Mouse (Mus musculus): ENCODE results near the gene Plekha5. TPM values are rescaled to one million over a fixed set of nuclear protein-coding genes. Genes with fewer than 3 reads are reported as not detected.

Plekha5 gene
- total and polyA plus RNA-seq, 2 experiments from 2014 or later = 15.9 to 32.0 TPM

GRCm38 (mm10) chr6:140411996-140412395 lies 11.9 kb upstream of the Plekha5 start:
- no peak overlapping the region for H3K4me2 ChIP-seq (ENCODE audit: low read depth)

GRCm38 (mm10) chr6:140423041-140423845 lies 611 bp upstream of the Plekha5 start:
- WGBS = 6% methylated on average over 29 of the region's 29 CpGs
- H3K4me1 ChIP-seq (ENCODE audit: insufficient read depth) = peaks cover 5% of the 10 kb centered on the region; the same call in 1 of the 2 replicates
- TF ChIP-seq CTCF (IDR thresholded peaks at IDR 0.05; ENCODE audit: low read depth) = 0 out of 2 replicates have a peak, but pooled peaks have one; percentile 1
- ATAC-seq (no peak), DNase-seq (peak; percentile 63)
- no peaks in the 10 kb centered on the region for H3K27me3 ChIP-seq (ENCODE audit: insufficient read depth, low read length)
- peak overlapping the region; percentile 99 for H3K9ac ChIP-seq
- H3K36me3 ChIP-seq (ENCODE audit: insufficient read depth) = no peaks in the 10 kb centered on the region
- H3K9me3 ChIP-seq (ENCODE audit: low read length) = no peaks in the 10 kb centered on the region
- H3K4me2 ChIP-seq (ENCODE audit: low read depth) = peak overlapping the region; percentile 75
- peak overlapping the region; percentile 99 for H3K4me3 ChIP-seq (ENCODE audit: low read depth, low read length)
- peak overlapping the region; percentile 94 for H3K27ac ChIP-seq (ENCODE audit: low read depth, low read length)

More at GRCm38 (mm10) chr6:140411996-140412395, 11.9 kb upstream of the Plekha5 start:
- ATAC-seq (no peak), DNase-seq (no peak)
- H3K27ac ChIP-seq (ENCODE audit: low read depth, low read length) = no peak overlapping the region
- no peaks in the 10 kb centered on the region for H3K4me1 ChIP-seq (ENCODE audit: insufficient read depth)
- no peak for TF ChIP-seq CTCF (IDR thresholded peaks at IDR 0.05; ENCODE audit: low read depth)
- H3K4me3 ChIP-seq (ENCODE audit: low read depth, low read length) = no peak overlapping the region
- no peak overlapping the region for H3K9ac ChIP-seq
- 35% methylated on average over 3 of the region's 3 CpGs for WGBS
- no peaks in the 10 kb centered on the region for H3K36me3 ChIP-seq (ENCODE audit: insufficient read depth)
- no peaks in the 10 kb centered on the region for H3K27me3 ChIP-seq (ENCODE audit: insufficient read depth, low read length)
- no peaks in the 10 kb centered on the region for H3K9me3 ChIP-seq (ENCODE audit: low read length)

- TF ChIP-seq CTCF (IDR thresholded peaks at IDR 0.05; ENCODE audit: low read depth) = no peak; the same call in 1 of the 2 replicates
- DNase-seq (peak; percentile 69), ATAC-seq (peak; percentile 81)
- Histone ChIP-seq H3K27ac (ENCODE audit: low read depth, low read length) (peak overlapping the region; percentile 94), H3K4me3 (ENCODE audit: low read depth, low read length) (peak overlapping the region; percentile 99), H3K9me3 (ENCODE audit: low read length) (no peaks in the 10 kb centered on the region), H3K27me3 (ENCODE audit: insufficient read depth, low read length) (no peaks in the 10 kb centered on the region), H3K9ac (peak overlapping the region; percentile 99), H3K4me2 (ENCODE audit: low read depth) (peak overlapping the region; percentile 75), H3K4me1 (ENCODE audit: insufficient read depth) (peaks cover 5% of the 10 kb centered on the region; the same call in 1 of the 2 replicates), H3K36me3 (ENCODE audit: insufficient read depth) (peaks cover 6% of the 10 kb centered on the region; the same call in 1 of the 2 replicates)
- under 1% methylated on average over 66 of the region's 72 CpGs for WGBS
These were observed 542 bp downstream of the Plekha5 start for GRCm38 (mm10) chr6:140424201-140424990.

GRCm38 (mm10) chr6:140424991-140425361 lies 1.1 kb downstream of the Plekha5 start:
- H3K9me3 ChIP-seq (ENCODE audit: low read length) = no peaks in the 10 kb centered on the region
- DNase-seq (no peak), ATAC-seq (peak; percentile 32)
- 2% methylated on average over 17 of the region's 17 CpGs for WGBS
- H3K9ac ChIP-seq = peak overlapping the region; percentile 99
- peak overlapping the region; percentile 99 for H3K4me3 ChIP-seq (ENCODE audit: low read depth, low read length)
- H3K4me1 ChIP-seq (ENCODE audit: insufficient read depth) = peaks cover 5% of the 10 kb centered on the region; the same call in 1 of the 2 replicates
- peak overlapping the region; percentile 94 for H3K27ac ChIP-seq (ENCODE audit: low read depth, low read length)
- no peaks in the 10 kb centered on the region for H3K27me3 ChIP-seq (ENCODE audit: insufficient read depth, low read length)
- H3K4me2 ChIP-seq (ENCODE audit: low read depth) = peak overlapping the region; percentile 75
- TF ChIP-seq CTCF (IDR thresholded peaks at IDR 0.05; ENCODE audit: low read depth) = peak; percentile 50
- peaks cover 6% of the 10 kb centered on the region; the same call in 1 of the 2 replicates for H3K36me3 ChIP-seq (ENCODE audit: insufficient read depth)

GRCm38 (mm10) chr6:140429236-140429635 lies 5.4 kb downstream of the Plekha5 start:
- 88% methylated on average over 8 of the region's 8 CpGs for WGBS
- no peaks in the 10 kb centered on the region for H3K9me3 ChIP-seq (ENCODE audit: low read length)
- H3K27me3 ChIP-seq (ENCODE audit: insufficient read depth, low read length) = no peaks in the 10 kb centered on the region
- H3K4me2 ChIP-seq (ENCODE audit: low read depth) = no peak overlapping the region
- no peaks in the 10 kb centered on the region for H3K4me1 ChIP-seq (ENCODE audit: insufficient read depth)
- H3K4me3 ChIP-seq (ENCODE audit: low read depth, low read length) = no peak overlapping the region
- no peak for TF ChIP-seq CTCF (IDR thresholded peaks at IDR 0.05; ENCODE audit: low read depth)
- ATAC-seq (no peak), DNase-seq (no peak)
- no peak overlapping the region for H3K9ac ChIP-seq
- H3K36me3 ChIP-seq (ENCODE audit: insufficient read depth) = peaks cover 20% of the 10 kb centered on the region; the same call in 1 of the 2 replicates
- H3K27ac ChIP-seq (ENCODE audit: low read depth, low read length) = no peak overlapping the region

GRCm38 (mm10) chr6:140432363-140432762 lies 8.5 kb downstream of the Plekha5 start:
- H3K4me2 ChIP-seq (ENCODE audit: low read depth) = no peak overlapping the region
- no peaks in the 10 kb centered on the region for H3K4me1 ChIP-seq (ENCODE audit: insufficient read depth)
- no peak overlapping the region for H3K4me3 ChIP-seq (ENCODE audit: low read depth, low read length)
- H3K9me3 ChIP-seq (ENCODE audit: low read length) = no peaks in the 10 kb centered on the region
- no peaks in the 10 kb centered on the region for H3K27me3 ChIP-seq (ENCODE audit: insufficient read depth, low read length)
- DNase-seq (no peak), ATAC-seq (no peak)
- H3K36me3 ChIP-seq (ENCODE audit: insufficient read depth) = peaks cover 22% of the 10 kb centered on the region; the same call in 1 of the 2 replicates
- no peak overlapping the region for H3K9ac ChIP-seq
- no peak for TF ChIP-seq CTCF (IDR thresholded peaks at IDR 0.05; ENCODE audit: low read depth)
- H3K27ac ChIP-seq (ENCODE audit: low read depth, low read length) = no peak overlapping the region
- 96% methylated on average over 9 of the region's 9 CpGs for WGBS

All from forebrain, postnatal 0 days (tissue).